Mouse (Mus musculus) bone marrow, adult 2 months (tissue): Measurements from ENCODE around the gene Abcb7.

Source experiments
- CTCF ChIP-seq: fragments of 200-500 bp; IDR thresholded peaks from 2 replicates; pipeline ENCODE4 v1.5.1; 2011; ENCODE audit warnings: low read length, control low read depth; ENCODE audit not compliant: control insufficient read depth, insufficient read depth
- POLR2A ChIP-seq: fragments of 200-500 bp; IDR thresholded peaks from 2 replicates; pipeline ENCODE4 v1.6.1; 2011; ENCODE audit warnings: low read depth, mild to moderate bottlenecking, control low read depth, low read length, borderline replicate concordance; ENCODE audit not compliant: control insufficient read depth

DNA sequence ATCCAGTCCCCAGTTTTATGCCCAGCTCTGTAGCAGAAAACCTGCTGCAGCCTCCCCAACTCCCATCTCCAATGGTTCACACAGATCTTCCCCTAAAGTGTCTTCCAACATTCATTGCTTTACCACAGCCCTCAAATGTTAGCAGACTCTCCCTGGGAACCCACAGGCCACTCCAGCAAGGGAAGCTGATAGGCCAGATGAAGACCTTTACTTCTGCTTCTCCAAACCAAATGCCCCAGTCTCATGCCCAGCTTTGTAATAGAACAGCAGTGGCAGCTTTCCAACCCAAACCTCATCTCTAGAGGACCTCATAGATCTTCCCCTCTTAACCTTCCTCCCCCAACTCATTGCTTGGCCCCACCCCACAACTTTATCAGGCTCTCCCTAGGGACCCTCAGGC lies 54.0 kb downstream of the Abcb7 start:
- no peak for TF ChIP-seq CTCF
- TF ChIP-seq POLR2A = no peak
